Mouse (Mus musculus): ENCODE data around the gene Cdh13. TPM values are rescaled to one million over a fixed set of nuclear protein-coding genes. Genes with fewer than 3 reads are reported as not detected.
"Not testable (repeated sequence)": the region's sequence is repeated elsewhere in the genome, so short reads cannot be mapped to it uniquely, and the experiment has no call there.

Gene Cdh13
- total RNA-seq, 1 experiment from 2014 or later = not detected

DNA sequence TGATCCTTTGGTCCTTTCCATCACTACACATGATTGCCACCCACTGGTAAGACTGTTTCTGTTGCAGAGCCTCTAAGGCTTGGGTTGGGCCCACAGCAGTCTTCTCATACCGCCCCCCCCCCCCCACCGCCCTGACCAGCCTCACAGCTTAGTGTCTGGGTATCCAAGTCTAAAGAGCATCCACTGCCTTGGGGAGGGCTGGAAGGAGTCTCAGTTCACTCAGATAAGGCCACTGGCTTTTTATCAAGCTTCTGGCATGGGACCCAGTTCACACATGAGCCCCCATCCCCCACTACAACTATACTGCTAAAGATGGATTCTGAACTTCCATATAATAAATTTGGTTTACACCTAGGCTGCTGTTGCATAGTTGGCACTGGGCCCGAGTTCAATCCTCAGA, 428.1 kb downstream of the Cdh13 start:
- ATAC-seq (replicated peaks; ENCODE audit: insufficient number of reproducible peaks, low FRiP score, low TSS enrichment, poor library complexity, severe bottlenecking) = no peak

DNA sequence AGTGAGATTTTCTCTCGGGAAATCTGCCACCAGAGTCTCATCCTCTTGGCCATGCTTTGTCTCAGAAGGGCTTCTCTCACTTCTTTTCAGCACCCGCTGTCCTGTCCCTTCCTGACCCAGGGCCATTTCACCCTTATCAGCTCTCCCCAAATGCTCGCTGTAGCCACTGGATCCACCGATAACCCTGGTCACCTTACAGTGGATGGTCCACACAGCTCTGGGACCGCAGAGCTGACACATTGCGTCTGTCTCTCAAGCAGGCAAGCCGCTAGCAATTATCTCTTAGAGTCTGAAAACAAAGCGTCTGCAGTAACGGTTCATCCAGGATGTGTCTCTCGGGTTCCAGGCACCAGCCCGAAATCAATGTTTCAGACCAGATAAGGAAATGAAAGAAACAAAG, 429.6 kb downstream of the Cdh13 start:
- no peak for ATAC-seq (replicated peaks; ENCODE audit: insufficient number of reproducible peaks, low FRiP score, low TSS enrichment, poor library complexity, severe bottlenecking)

DNA sequence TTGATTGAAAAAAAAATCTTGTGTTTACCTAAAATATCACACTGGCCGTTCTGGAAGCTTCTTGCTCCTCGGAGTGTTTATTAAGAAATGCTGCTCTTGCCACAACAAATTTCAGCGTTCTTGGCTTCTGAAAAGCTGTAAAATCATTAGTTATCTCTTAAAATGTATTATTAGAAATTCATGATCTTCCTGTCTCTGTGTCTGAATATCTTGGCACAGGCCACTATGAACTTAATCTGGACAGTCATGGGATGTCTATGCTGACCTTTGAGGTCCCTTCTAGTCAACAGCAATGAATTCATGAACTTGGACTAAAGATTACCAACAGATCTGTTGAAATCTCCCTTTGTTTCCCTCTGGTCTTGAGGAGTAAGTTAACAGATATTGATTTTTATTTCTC, 430.1 kb downstream of the Cdh13 start:
- ATAC-seq (replicated peaks; ENCODE audit: insufficient number of reproducible peaks, low FRiP score, low TSS enrichment, poor library complexity, severe bottlenecking) = no peak

DNA sequence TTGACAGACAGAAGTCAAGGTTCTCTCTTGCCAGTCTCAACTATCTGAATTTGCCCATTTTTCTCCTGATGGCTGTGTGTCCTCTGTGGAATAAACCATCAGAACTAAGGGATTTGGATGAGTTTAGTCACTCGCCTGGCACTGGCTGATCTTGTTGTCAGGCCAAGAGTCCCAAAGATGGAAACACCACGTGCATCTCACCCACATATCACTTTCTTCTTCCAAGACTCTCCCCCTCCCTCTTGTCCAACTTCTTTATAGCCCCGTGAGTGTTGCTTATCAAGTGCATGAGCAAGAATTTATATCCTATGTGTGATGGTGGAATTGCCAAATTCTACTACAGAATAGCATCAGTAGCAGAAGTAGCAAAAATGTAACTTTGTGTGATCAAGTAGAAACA, 439.4 kb downstream of the Cdh13 start:
- ATAC-seq (replicated peaks; ENCODE audit: insufficient number of reproducible peaks, low FRiP score, low TSS enrichment, poor library complexity, severe bottlenecking) = no peak

DNA sequence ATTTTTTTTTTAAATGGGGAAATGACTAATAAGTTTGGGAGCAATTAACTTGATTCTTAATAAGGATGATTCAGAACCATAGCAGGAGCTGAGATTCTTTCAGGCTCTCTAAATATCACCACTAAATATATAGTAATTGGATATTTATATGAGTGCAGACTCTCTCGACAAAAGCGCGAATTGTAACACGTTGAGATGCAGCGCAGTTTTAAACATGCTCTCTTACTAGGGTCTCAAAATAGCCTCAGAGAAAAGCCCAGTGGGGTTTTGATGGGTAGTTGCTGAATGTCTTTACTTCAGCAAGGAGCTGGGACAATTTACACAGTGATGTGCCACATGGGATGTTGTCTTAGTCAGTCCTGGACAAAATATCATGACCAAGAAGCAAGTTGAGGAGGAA, 442.1 kb downstream of the Cdh13 start:
- ATAC-seq (replicated peaks; ENCODE audit: insufficient number of reproducible peaks, low FRiP score, low TSS enrichment, poor library complexity, severe bottlenecking) = no peak

DNA sequence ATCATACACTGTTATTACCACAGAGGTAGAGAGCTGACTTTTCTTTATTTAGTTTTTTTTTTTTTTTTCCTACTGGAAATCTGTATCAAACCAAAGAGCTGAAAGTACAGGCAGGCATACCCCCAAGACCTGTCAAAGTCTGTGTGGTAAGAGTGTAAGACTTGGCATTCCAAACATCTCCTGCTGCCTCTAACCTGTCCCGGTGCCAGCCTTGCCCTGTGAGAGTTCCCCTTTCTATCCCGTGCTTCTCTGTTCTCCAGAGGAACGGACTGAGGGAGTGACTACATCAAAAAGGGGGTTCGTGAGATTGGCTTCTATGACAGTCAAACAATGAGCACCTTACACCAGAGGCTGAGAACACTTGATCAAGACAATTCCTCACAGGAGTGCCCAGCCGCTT, 458.2 kb downstream of the Cdh13 start:
- no peak for ATAC-seq (replicated peaks; ENCODE audit: insufficient number of reproducible peaks, low FRiP score, low TSS enrichment, poor library complexity, severe bottlenecking)

DNA sequence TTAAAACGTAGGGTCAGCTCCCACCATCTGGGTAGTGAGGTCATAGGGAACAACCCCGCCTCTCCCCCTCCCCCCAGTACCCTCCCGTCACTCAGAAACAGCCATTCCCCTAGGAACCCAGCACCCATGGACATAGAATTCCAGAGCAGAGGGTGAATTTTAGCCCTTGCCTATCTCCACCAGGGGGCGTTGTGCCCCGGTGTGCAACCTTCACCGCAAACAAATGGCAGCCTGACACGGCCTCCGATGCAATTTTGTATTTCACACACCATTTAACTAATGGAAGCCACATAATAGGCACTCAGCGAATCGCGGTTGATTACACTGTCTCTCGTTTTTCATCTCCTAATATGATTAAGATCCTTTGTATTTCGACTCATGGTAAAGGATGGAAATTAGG, 461.5 kb downstream of the Cdh13 start:
- ATAC-seq (replicated peaks; ENCODE audit: insufficient number of reproducible peaks, low FRiP score, low TSS enrichment, poor library complexity, severe bottlenecking) = no peak

DNA sequence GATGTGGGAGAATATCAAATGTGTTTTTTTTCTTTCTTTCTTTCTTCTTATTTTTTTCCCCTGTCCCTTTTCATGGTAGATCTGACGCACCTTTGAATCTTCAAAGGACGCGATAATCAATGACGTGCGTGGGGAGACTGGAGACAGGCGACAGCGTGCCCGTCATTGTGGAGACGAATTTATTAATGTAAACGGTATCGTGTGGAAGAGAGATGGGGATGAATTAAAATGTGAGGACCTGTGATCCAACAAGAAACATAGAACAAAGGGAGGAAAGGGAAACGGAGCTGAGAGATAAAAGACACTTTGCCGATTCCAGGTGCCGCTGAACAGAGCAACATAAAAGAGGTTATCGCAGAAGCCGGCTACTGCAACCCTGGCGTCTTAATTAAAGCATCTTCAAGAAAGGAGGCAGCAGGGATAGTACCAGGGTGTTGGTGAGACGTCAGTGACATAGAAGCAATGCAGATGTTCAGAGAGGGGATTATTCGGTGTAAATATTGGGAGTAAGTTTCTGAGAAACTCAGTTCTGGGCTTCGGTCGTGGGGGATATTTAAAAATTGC, 464.6 kb downstream of the Cdh13 start:
- ATAC-seq (replicated peaks; ENCODE audit: insufficient number of reproducible peaks, low FRiP score, low TSS enrichment, poor library complexity, severe bottlenecking) = no peak

DNA sequence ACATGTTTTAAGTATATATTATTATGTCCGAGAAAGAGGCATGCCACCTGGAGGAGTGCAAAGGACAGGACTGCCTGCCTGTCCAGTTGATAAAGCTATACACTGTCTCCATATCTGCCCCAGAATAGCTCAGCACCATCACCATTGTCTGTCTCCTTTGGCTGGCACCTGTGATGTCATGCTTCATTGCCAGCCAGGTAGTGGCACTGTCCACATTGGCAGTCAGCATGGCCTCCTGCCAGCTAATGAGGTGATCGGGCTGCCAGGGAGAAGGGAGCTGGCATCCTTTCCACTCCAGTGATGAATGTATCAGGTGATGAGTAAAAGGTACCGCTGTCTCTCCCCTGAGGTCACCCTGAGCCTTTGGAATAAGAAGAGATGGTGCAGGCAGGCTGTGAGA, 465.7 kb downstream of the Cdh13 start:
- no peak for ATAC-seq (replicated peaks; ENCODE audit: insufficient number of reproducible peaks, low FRiP score, low TSS enrichment, poor library complexity, severe bottlenecking)

DNA sequence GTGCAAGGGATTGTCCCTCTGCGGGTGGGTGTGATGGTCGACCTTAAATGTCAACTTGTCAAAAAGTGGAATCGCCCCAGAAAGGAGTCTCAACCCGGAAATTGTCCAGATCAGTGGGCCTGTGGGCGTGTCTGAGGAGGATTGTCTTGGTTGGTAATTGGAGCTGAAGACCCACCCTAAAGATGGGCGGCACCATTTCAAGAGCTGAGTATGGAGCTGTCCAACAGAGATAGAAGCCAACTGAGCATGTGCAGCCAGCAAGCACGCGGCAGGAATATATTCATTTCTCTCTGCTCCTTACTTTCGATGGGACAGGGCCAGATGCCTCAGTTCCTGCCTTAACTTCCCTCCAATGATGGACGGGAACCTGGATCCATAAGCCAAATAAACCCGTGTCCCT, 466.3 kb downstream of the Cdh13 start:
- ATAC-seq (replicated peaks; ENCODE audit: insufficient number of reproducible peaks, low FRiP score, low TSS enrichment, poor library complexity, severe bottlenecking) = no peak

DNA sequence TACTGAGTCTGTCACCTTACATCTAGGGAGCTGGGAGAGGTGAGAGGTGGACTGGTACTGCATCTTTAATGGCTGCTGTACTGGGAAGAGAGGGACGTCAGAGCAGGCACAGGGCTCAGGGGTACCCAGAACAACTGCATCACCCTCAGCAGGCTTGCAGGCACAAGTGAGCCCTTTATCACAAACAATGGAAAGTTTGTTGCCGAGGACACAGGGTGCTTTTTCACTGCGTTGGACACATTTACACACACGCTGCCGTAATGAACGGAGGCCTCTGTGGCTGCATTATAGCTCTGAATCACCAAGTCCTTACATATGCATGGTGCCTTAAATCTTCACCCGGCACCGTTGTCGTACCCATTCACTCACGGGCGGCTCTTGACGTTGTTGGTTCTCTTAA, 470.2 kb downstream of the Cdh13 start:
- ATAC-seq (replicated peaks; ENCODE audit: insufficient number of reproducible peaks, low FRiP score, low TSS enrichment, poor library complexity, severe bottlenecking) = no peak

DNA sequence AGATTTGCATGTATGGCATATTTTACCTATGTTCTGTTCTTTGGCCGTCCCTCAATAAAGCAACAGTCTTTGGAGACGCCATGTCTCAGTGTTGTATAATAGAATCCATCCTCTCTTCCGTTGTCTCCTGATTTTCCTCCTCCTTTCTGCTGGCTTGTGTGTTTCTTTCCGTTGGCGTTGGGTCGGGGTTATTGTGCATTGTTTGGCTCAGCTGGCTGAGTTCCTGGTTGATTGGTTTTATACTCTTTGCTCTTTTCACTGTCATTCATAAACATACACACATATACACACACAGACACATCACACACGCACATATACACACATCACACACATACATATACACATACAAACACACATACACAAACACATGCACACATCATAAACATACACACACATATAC, 470.6 kb downstream of the Cdh13 start:
- no peak for ATAC-seq (replicated peaks; ENCODE audit: insufficient number of reproducible peaks, low FRiP score, low TSS enrichment, poor library complexity, severe bottlenecking)

DNA sequence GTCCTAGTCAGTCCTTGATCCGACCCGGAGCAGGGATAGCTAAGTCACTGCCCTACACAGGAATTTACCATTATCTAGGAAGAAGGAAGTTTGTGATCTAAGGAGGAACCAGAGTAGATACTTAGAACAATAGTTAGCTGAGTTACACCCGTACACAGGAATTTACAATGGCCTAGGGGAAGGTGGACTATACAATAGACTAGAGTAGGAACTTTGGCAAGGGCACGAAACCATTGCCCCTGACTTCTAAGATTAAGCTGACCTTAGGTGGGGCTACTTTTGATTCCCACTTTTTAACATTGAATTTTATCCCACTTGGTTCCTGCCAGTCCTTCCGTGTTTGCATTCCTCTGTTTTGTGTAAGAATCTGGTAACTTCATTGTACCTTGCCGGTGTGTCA, 494.0 kb downstream of the Cdh13 start:
- ATAC-seq (replicated peaks; ENCODE audit: insufficient number of reproducible peaks, low FRiP score, low TSS enrichment, poor library complexity, severe bottlenecking) = not testable (repeated sequence)

DNA sequence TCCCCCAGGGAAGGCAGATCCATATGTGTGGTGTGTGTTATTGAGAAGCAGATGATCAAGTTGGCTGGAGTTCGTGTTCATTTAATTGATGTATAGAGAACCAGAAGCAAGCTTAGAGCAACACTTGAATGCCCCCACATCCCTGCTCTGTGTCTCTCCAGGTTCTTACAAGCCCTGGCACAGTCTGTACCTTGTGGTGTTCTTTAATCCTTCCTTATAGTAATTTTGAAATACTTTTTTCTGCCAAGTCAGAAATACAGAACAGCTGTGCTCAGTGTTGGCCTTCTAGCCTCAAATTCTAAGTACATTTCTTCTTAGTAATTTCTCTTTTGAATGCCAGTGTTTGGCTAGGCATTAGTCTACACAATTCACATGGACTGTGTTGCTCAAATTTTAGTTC, 494.8 kb downstream of the Cdh13 start:
- ATAC-seq (replicated peaks; ENCODE audit: insufficient number of reproducible peaks, low FRiP score, low TSS enrichment, poor library complexity, severe bottlenecking) = no peak

DNA sequence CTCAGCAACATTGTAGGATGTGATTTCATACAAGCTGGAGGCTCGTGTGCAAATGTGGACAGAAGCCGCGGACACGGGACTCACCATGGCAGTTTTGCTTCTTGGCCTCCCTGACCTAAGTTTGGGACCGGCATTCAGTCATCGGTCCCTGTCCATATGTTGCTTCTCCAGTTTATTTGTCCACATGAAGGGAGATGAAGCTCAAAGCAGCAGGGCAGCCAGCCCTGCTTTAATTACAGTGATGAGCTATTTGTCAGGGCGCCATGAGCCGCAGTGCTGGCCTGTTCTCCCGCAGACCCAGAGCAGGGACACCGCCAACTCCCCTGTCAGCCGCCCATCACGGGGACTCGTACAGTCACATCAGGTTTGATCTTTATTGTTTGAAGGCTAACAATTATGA, 502.1 kb downstream of the Cdh13 start:
- ATAC-seq (replicated peaks; ENCODE audit: insufficient number of reproducible peaks, low FRiP score, low TSS enrichment, poor library complexity, severe bottlenecking) = no peak

DNA sequence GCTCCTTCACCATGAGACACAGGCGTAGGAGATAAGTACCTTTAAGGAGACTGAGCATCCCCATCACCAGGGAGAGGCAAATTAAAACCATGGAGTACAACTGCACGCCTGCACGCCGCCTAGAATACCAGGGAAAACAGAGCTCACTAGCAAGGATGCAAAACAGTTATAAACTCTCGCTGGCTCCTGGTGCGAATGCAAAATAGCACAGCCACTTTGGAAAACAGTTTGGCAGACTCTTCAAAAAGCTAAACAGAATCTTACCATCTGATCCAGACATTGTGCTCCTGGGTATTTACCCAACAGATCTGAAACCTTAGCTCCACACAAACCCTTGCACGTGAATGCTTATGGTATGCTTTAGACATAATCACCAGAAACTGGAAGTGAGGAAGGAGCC, 506.1 kb downstream of the Cdh13 start:
- ATAC-seq (replicated peaks; ENCODE audit: insufficient number of reproducible peaks, low FRiP score, low TSS enrichment, poor library complexity, severe bottlenecking) = no peak

DNA sequence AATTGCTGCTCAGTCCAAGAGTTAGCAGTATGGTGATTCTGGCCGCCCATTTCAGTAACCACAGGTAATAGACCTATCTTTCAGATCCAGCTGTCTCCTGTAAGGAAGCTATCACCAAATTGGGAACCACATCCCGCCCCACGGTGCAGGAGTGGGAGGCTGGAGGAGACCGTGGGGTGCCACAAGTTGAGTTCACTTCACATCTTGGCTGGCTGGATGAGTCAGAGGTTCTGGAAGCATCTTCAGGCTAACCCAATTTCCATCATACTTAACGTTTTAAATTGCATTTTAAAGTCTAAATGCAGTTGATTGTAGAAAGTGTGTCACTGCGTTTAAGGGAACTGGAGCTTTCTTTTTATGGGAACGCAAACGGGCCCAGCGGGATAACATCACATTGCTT, 511.4 kb downstream of the Cdh13 start:
- no peak for ATAC-seq (replicated peaks; ENCODE audit: insufficient number of reproducible peaks, low FRiP score, low TSS enrichment, poor library complexity, severe bottlenecking)

DNA sequence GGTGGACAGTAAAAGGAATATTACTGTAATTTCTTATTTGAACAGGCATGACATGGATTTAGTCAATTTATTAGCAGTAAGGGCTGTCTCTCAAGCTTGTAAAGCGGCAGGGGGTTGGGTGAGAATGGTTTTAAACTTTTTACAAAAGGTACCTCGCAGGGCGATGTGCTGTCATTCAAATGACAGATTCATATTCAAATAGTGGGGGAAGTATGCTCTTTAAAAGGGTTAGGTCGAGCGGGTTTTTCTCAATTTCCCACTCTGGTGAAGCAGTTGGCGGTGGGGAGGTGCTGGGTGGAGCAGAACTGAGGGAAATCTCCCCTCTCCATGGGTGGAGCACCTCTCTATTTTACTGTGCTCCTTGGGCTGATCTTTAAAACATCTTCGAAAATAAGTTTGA, 513.0 kb downstream of the Cdh13 start:
- no peak for ATAC-seq (replicated peaks; ENCODE audit: insufficient number of reproducible peaks, low FRiP score, low TSS enrichment, poor library complexity, severe bottlenecking)

DNA sequence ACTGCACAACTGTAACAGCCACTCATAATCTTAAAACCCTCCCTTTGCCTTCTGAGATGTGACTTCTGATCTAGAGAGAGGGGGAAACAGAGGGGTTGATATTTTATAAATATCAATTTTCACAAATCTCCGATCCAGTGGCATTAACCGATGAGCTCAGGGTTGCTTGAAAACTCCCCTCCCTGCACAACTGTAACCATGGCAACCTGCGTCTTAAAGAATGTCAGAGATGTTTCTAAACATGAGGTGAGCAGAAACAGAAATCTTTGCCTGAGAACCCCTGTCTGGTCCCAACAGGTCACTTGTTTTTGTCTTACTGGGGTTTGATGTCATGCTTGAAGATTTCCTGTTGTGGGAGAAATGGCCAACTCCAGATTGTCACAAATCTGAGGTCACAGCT, 513.6 kb downstream of the Cdh13 start:
- no peak for ATAC-seq (replicated peaks; ENCODE audit: insufficient number of reproducible peaks, low FRiP score, low TSS enrichment, poor library complexity, severe bottlenecking)

DNA sequence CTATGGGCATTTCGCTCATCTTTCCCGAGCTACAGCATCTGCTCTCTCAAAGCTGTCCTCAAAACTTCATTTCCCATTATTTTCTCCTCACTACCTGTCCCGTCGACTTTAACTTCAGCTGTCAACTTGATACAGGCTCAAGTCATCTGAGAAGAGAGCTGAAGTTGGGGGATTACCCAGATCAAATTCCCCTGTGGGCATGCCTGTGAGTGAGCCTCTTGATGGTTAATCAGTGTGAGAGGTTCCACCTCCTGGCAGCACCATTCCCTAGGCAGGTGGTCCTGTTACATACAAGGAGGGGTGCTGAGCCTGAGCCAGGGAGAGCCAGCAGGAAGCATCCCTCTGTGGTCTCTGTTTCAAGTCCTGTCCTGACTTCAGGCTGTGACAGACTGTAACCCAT, 519.6 kb downstream of the Cdh13 start:
- ATAC-seq (replicated peaks; ENCODE audit: insufficient number of reproducible peaks, low FRiP score, low TSS enrichment, poor library complexity, severe bottlenecking) = no peak

DNA sequence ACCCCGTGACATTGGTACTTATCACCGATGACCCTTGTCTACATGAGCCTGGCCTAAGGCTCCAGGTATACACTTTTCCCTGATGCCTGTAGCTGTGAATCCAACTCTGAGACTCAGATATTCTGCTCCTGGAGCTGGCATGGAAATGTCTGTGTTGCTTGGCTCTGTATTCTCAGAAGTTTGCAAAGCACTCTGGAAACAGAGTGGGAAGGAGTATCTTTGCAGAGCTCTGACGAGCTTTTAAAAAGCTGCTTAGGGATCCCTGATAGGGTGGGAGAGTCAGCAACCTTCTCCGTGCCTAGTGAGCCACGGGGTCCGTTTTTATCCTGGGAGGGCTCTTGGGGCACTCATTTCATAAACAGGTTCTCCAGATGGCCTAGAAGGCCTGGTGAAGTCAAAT, 526.1 kb downstream of the Cdh13 start:
- no peak for ATAC-seq (replicated peaks; ENCODE audit: insufficient number of reproducible peaks, low FRiP score, low TSS enrichment, poor library complexity, severe bottlenecking)

All from monocyte, adult 5-6 weeks (primary cell).